Mouse (Mus musculus): ENCODE results near the gene 1700007K13Rik. TPM values are rescaled to one million over a fixed set of nuclear protein-coding genes. Genes with fewer than 3 reads are reported as not detected.

1700007K13Rik gene
- polyA plus RNA-seq, 1 experiment from 2014 or later = 5.9 TPM

GRCm38 (mm10) chr2:28502987-28503386 lies 36.9 kb upstream of the 1700007K13Rik start:
- ATAC-seq (ENCODE audit: low read depth) (no peak), DNase-seq (ENCODE audit: low spot score) (no peak)
- Histone ChIP-seq H3K4me3 (ENCODE audit: low read depth, low read length) (no peak overlapping the region), H3K36me3 (ENCODE audit: control insufficient read depth, insufficient read depth, low read length) (no peaks in the 10 kb centered on the region), H3K27ac (replicated peaks; ENCODE audit: low read depth, low read length) (no peak overlapping the region), H3K4me1 (ENCODE audit: control insufficient read depth, insufficient read depth, low read length) (no peaks in the 10 kb centered on the region), H3K9me3 (ENCODE audit: control insufficient read depth, low read length) (no peaks in the 10 kb centered on the region), H3K9ac (ENCODE audit: low read depth, low read length) (no peak overlapping the region), H3K27me3 (replicated peaks; ENCODE audit: control insufficient read depth, insufficient read depth, low read length) (no peaks in the 10 kb centered on the region), H3K4me2 (ENCODE audit: low read depth, low read length) (no peak overlapping the region)
- 80% methylated on average over 10 of the region's 10 CpGs for WGBS

GRCm38 (mm10) chr2:28498431-28498830 lies 32.3 kb upstream of the 1700007K13Rik start:
- H3K27me3 ChIP-seq (replicated peaks; ENCODE audit: control insufficient read depth, insufficient read depth, low read length) = no peaks in the 10 kb centered on the region
- no peak for ATAC-seq (ENCODE audit: low read depth)
- no peak for DNase-seq (ENCODE audit: low spot score)
- H3K4me2 ChIP-seq (ENCODE audit: low read depth, low read length) = no peak overlapping the region
- H3K27ac ChIP-seq (replicated peaks; ENCODE audit: low read depth, low read length) = no peak overlapping the region
- H3K36me3 ChIP-seq (ENCODE audit: control insufficient read depth, insufficient read depth, low read length) = no peaks in the 10 kb centered on the region
- WGBS = 84% methylated on average over 4 of the region's 4 CpGs
- H3K9ac ChIP-seq (ENCODE audit: low read depth, low read length) = no peak overlapping the region
- no peak overlapping the region for H3K4me3 ChIP-seq (ENCODE audit: low read depth, low read length)
- H3K9me3 ChIP-seq (ENCODE audit: control insufficient read depth, low read length) = no peaks in the 10 kb centered on the region
- H3K4me1 ChIP-seq (ENCODE audit: control insufficient read depth, insufficient read depth, low read length) = no peaks in the 10 kb centered on the region

GRCm38 (mm10) chr2:28497561-28497960 lies 31.4 kb upstream of the 1700007K13Rik start:
- Histone ChIP-seq H3K27ac (replicated peaks; ENCODE audit: low read depth, low read length) (no peak overlapping the region), H3K27me3 (replicated peaks; ENCODE audit: control insufficient read depth, insufficient read depth, low read length) (no peaks in the 10 kb centered on the region), H3K9ac (ENCODE audit: low read depth, low read length) (no peak overlapping the region), H3K4me1 (ENCODE audit: control insufficient read depth, insufficient read depth, low read length) (no peaks in the 10 kb centered on the region), H3K36me3 (ENCODE audit: control insufficient read depth, insufficient read depth, low read length) (no peaks in the 10 kb centered on the region), H3K9me3 (ENCODE audit: control insufficient read depth, low read length) (no peaks in the 10 kb centered on the region), H3K4me2 (ENCODE audit: low read depth, low read length) (no peak overlapping the region), H3K4me3 (ENCODE audit: low read depth, low read length) (no peak overlapping the region)
- WGBS = 78% methylated on average over 5 of the region's 5 CpGs
- DNase-seq (ENCODE audit: low spot score) = no peak
- ATAC-seq (ENCODE audit: low read depth) = no peak

GRCm38 (mm10) chr2:28496671-28497070 lies 30.5 kb upstream of the 1700007K13Rik start, which contains the start of gene Gbgt1:
Gbgt1 (plus strand) TSS chr2:28496891.
- Histone ChIP-seq H3K9ac (ENCODE audit: low read depth, low read length) (no peak within 1 kb of the TSS), H3K4me3 (ENCODE audit: low read depth, low read length) (no peak within 1 kb of the TSS), H3K9me3 (ENCODE audit: control insufficient read depth, low read length) (no peaks in the 10 kb centered on the region), H3K4me2 (ENCODE audit: low read depth, low read length) (no peak within 1 kb of the TSS), H3K27me3 (replicated peaks; ENCODE audit: control insufficient read depth, insufficient read depth, low read length) (no peaks in the 10 kb centered on the region), H3K36me3 (ENCODE audit: control insufficient read depth, insufficient read depth, low read length) (no peaks in the 10 kb centered on the region), H3K4me1 (ENCODE audit: control insufficient read depth, insufficient read depth, low read length) (no peaks in the 10 kb centered on the region), H3K27ac (replicated peaks; ENCODE audit: low read depth, low read length) (peak within 1 kb of the TSS; percentile 61)
- DNase-seq (ENCODE audit: low spot score) (no peak), ATAC-seq (ENCODE audit: low read depth) (no peak)
- 47% methylated on average over 5 of the region's 5 CpGs for WGBS

- no peaks in the 10 kb centered on the region for H3K4me1 ChIP-seq (ENCODE audit: control insufficient read depth, insufficient read depth, low read length)
- H3K4me3 ChIP-seq (ENCODE audit: low read depth, low read length) = no peak overlapping the region
- peak overlapping the region; percentile 61 for H3K27ac ChIP-seq (replicated peaks; ENCODE audit: low read depth, low read length)
- WGBS = 74% methylated on average over 16 of the region's 16 CpGs
- no peaks in the 10 kb centered on the region for H3K9me3 ChIP-seq (ENCODE audit: control insufficient read depth, low read length)
- no peak for ATAC-seq (ENCODE audit: low read depth)
- no peaks in the 10 kb centered on the region for H3K36me3 ChIP-seq (ENCODE audit: control insufficient read depth, insufficient read depth, low read length)
- H3K9ac ChIP-seq (ENCODE audit: low read depth, low read length) = no peak overlapping the region
- DNase-seq (ENCODE audit: low spot score) = peak; percentile 51
- no peak overlapping the region for H3K4me2 ChIP-seq (ENCODE audit: low read depth, low read length)
- H3K27me3 ChIP-seq (replicated peaks; ENCODE audit: control insufficient read depth, insufficient read depth, low read length) = no peaks in the 10 kb centered on the region
Measured at GRCm38 (mm10) chr2:28495801-28496595, 29.9 kb upstream of the 1700007K13Rik start.

- Histone ChIP-seq H3K4me3 (ENCODE audit: low read depth, low read length) (no peak overlapping the region), H3K4me2 (ENCODE audit: low read depth, low read length) (no peak overlapping the region), H3K36me3 (ENCODE audit: control insufficient read depth, insufficient read depth, low read length) (no peaks in the 10 kb centered on the region), H3K9me3 (ENCODE audit: control insufficient read depth, low read length) (no peaks in the 10 kb centered on the region), H3K4me1 (ENCODE audit: control insufficient read depth, insufficient read depth, low read length) (no peaks in the 10 kb centered on the region), H3K27ac (replicated peaks; ENCODE audit: low read depth, low read length) (peak overlapping the region; percentile 39; the same call in 1 of the 2 replicates), H3K9ac (ENCODE audit: low read depth, low read length) (no peak overlapping the region; the same call in 1 of the 2 replicates), H3K27me3 (replicated peaks; ENCODE audit: control insufficient read depth, insufficient read depth, low read length) (no peaks in the 10 kb centered on the region)
- peak; percentile 20 for DNase-seq (ENCODE audit: low spot score)
- ATAC-seq (ENCODE audit: low read depth) = no peak
- 81% methylated on average over 14 of the region's 14 CpGs for WGBS
Measured at GRCm38 (mm10) chr2:28495207-28495756, 29.1 kb upstream of the 1700007K13Rik start.

- H3K27ac ChIP-seq (replicated peaks; ENCODE audit: low read depth, low read length) = no peak overlapping the region
- no peaks in the 10 kb centered on the region for H3K4me1 ChIP-seq (ENCODE audit: control insufficient read depth, insufficient read depth, low read length)
- no peaks in the 10 kb centered on the region for H3K27me3 ChIP-seq (replicated peaks; ENCODE audit: control insufficient read depth, insufficient read depth, low read length)
- no peak overlapping the region for H3K4me2 ChIP-seq (ENCODE audit: low read depth, low read length)
- no peak overlapping the region for H3K9ac ChIP-seq (ENCODE audit: low read depth, low read length)
- DNase-seq (ENCODE audit: low spot score) (no peak), ATAC-seq (ENCODE audit: low read depth) (no peak)
- H3K4me3 ChIP-seq (ENCODE audit: low read depth, low read length) = no peak overlapping the region
- H3K9me3 ChIP-seq (ENCODE audit: control insufficient read depth, low read length) = no peaks in the 10 kb centered on the region
- WGBS = 77% methylated on average over 2 of the region's 2 CpGs
- H3K36me3 ChIP-seq (ENCODE audit: control insufficient read depth, insufficient read depth, low read length) = no peaks in the 10 kb centered on the region
Measured at GRCm38 (mm10) chr2:28494521-28494920, 28.4 kb upstream of the 1700007K13Rik start.

- Histone ChIP-seq H3K4me1 (ENCODE audit: control insufficient read depth, insufficient read depth, low read length) (no peaks in the 10 kb centered on the region), H3K27me3 (replicated peaks; ENCODE audit: control insufficient read depth, insufficient read depth, low read length) (no peaks in the 10 kb centered on the region), H3K27ac (replicated peaks; ENCODE audit: low read depth, low read length) (no peak overlapping the region), H3K4me2 (ENCODE audit: low read depth, low read length) (no peak overlapping the region), H3K9ac (ENCODE audit: low read depth, low read length) (no peak overlapping the region), H3K9me3 (ENCODE audit: control insufficient read depth, low read length) (no peaks in the 10 kb centered on the region), H3K36me3 (ENCODE audit: control insufficient read depth, insufficient read depth, low read length) (no peaks in the 10 kb centered on the region), H3K4me3 (ENCODE audit: low read depth, low read length) (no peak overlapping the region)
- ATAC-seq (ENCODE audit: low read depth) (no peak), DNase-seq (ENCODE audit: low spot score) (no peak)
- 73% methylated on average over 2 of the region's 2 CpGs for WGBS
Measured at GRCm38 (mm10) chr2:28483861-28484260, 17.7 kb upstream of the 1700007K13Rik start.

All from embryonic facial prominence, embryonic 14.5 days (tissue).